Mouse (Mus musculus) heart, postnatal 25 days (tissue): ENCODE measurements at regions not wholly inside any gene's neighbourhood (a gene's known extent, or its start where the extent isn't known, plus 50 kb on each side); places are given as distances from the start of the nearest gene placed in this dataset.
A peak's percentile ranks its signal among the peaks of the same experiment; 100 is the strongest.
"Not testable (repeated sequence)": the region's sequence is repeated elsewhere in the genome, so short reads cannot be mapped to it uniquely, and the experiment has no call there.

ENCODE experiments used
- DNase-seq: peaks from one replicate; pipeline ENCODE4 v3.0.0; 2022; ENCODE audit warnings: low spot score
- intact Hi-C: fragments of 180-260 bp; cut with DNase I; formaldehyde crosslinking; loops from one replicate; pipeline ENCODE4 v1.15.1; 2025

GRCm38 (mm10) chr15:62257955-62258354, 1335.1 kb upstream of the A1bg start:
- peak; percentile 31 for DNase-seq
- intact Hi-C loops, result no loop called here

GRCm38 (mm10) chr15:62257110-62257667, 1334.4 kb upstream of the A1bg start:
- intact Hi-C loops, result no loop called here
- DNase-seq, result no peak

DNA sequence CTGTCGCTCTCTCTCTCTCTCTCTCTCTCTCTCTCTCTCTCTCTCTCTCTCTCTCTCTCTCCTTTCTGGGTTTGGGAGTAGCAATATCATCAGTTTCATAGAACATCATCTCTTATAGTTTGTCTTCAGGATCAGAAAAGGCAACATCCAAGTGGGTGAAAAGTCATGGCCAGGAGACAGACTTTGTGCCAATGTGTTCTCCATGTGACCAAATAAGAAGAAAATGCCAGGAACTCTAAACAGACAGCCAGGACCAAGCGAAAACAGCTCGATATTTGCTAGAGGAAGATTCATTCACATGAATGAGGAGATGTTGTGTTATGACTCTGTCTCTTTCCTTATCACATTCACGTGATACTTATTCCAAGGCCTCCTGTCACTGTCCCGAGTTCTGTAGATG, 1332.8 kb upstream of the A1bg start:
- intact Hi-C loops, result no loop called here
- no peak for DNase-seq

- intact Hi-C loops, result no loop called here
- no peak for DNase-seq
Measured at GRCm38 (mm10) chr15:62253724-62254123, 1330.9 kb upstream of the A1bg start.

GRCm38 (mm10) chr15:62252078-62252833, 1329.4 kb upstream of the A1bg start:
- DNase-seq, intact Hi-C loops: not testable (repeated sequence)

- intact Hi-C loops, result no loop called here
- DNase-seq, result no peak
Measured at GRCm38 (mm10) chr15:62249436-62249835, 1326.6 kb upstream of the A1bg start.

GRCm38 (mm10) chr15:62246561-62247079, 1323.8 kb upstream of the A1bg start:
- DNase-seq, result no peak
- intact Hi-C loops, result no loop called here

- no peak for DNase-seq
- intact Hi-C loops, result no loop called here
Measured at GRCm38 (mm10) chr15:62245237-62245636, 1322.4 kb upstream of the A1bg start.

DNA sequence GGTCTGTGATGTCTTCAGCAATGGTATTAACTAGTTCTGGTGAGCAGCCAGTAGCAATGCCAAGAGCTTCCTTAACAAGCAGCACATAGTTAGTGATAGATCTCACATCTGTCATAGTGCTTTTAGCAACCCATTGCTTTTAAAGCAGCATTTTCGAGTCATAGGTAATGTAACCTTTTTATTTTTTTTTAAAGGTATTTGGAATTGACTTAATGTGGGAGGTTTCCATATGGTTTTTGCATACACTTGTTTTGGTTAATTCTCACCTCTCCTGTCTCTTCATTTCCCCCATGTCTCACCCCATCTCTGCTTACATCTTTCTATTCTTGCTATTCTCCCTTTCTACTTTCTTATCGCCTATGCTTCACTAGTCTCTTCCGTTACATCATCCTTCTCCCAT, 1322.0 kb upstream of the A1bg start:
- no peak for DNase-seq
- intact Hi-C loops, result no loop called here

- no peak for DNase-seq
- intact Hi-C loops, result no loop called here
Measured at GRCm38 (mm10) chr15:62240031-62240430, 1317.2 kb upstream of the A1bg start.

DNA sequence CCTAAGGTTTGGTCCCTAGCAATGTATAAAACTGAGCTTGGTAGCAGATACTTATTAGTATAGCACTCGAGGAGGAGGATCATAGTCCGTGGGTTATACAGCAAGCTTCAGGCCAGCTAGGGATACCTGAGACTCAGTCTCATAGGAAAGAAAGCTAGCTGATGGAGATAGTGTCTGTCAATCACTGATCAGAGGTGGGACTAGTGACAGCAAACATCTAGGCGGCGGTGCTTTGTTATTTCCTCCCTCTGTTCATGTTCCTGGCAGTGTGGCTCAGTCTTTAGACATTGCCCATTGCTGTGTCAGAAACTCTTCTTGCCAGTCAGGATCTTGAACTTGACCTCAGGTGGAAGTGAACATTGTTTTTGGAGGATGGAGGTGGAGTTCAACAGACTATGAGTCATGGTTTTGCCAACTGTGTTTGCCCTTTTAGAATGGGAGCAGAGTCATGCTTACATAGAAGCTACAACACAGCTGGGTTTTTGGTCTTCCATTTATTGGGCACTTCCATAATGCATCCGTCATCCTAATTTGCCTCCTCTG, 1315.8 kb upstream of the A1bg start:
- DNase-seq, result no peak
- intact Hi-C loops, result no loop called here

DNA sequence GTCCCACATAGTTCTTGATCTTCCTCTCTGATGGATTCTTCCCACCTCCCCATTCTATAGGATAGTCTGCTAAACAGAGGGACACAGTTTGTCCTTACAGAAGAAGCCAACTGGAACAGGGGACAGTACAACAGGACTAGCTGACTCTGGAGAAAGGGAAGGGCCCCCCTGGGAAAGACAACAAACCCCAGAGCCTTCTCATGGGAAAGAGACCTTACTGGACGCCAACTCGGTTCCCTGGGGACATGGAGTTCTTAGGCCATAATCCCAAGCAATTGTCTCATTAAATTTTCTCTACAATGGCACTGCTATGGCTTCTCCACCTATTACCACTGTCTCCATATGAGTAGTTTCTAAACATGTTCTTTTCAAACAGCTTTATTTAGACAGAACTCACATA, 1313.2 kb upstream of the A1bg start:
- intact Hi-C loops, result no loop called here
- DNase-seq, result no peak

DNA sequence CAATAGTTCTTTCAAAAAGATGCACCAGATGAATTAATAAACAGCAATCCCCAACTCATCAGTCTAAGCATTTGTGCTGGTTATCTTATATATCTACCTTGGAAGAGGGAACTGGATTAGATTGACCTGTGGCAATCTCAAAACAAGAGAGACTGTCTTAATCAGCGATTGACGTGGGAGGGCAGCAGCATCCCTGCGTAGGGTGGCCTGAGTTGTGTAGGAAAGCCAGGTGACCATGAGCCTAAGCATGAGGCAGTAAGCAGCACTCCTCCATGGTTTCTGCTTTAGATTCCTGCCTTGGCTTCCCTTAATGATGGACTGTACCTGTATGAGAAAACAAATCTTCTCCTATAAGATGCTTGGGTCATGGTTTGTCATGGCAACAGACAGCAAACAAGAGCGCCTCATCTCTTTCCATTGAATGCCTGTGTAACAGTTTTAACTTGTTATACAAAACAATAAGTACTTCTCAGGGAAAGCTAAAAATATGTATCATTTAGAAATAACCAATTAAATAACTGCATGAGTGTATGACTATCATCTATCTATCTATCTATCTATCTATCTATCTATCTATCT, 1311.5 kb upstream of the A1bg start:
- intact Hi-C loops, result loop anchor here (5.0 kb wide), 1 partner anchor 62 kb away; no protein-coding TSS in a partner anchor

GRCm38 (mm10) chr15:62233154-62233553, 1310.3 kb upstream of the A1bg start:
- no peak for DNase-seq
- intact Hi-C loops, result loop anchor here (5.0 kb wide), 1 partner anchor 61 kb away; no protein-coding TSS in a partner anchor

More for the DNA sequence above, 1311.5 kb upstream of the A1bg start:
- DNase-seq, result no peak

DNA sequence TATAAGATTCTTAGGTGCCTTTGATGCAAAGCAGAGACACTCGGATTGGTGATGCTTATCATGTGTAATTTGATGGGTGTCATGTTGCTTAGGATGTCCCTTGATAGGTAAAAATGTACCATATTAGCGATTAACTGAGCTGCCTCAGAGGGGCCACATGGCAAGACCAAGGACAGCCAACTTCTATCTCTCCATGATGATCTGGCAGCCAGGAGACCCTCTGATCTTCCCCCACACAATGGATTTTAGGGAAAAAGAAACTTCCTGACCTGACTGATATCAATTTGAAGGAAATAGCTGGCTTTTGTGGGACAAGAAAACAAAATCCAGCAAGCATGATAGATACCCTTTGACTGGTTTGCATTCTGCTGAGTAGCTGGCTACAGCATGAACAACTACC, 1308.9 kb upstream of the A1bg start:
- intact Hi-C loops, result loop anchor here (5.0 kb wide), 1 partner anchor 59 kb away; no protein-coding TSS in a partner anchor

DNA sequence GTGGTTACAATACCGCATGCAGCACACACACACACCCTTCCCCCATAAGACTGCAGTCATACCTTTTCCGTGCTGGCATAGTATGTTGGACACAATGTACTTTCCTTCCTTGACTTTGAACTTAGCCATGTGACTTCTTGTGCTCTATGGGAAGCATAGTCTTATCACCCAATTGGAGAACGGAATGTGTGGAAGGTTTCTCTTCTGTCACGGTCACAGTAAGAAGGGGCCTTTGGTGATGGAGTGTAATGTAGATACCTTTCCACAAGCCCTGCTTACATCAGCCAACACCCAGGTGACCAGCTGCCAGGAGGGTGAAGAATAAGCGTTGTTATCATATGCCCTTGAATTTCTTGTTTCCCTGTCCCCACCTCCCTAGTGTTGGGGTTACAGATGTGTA, 1308.0 kb upstream of the A1bg start:
- intact Hi-C loops, result loop anchor here (5.0 kb wide), 1 partner anchor 58 kb away; no protein-coding TSS in a partner anchor
- no peak for DNase-seq

More for the DNA sequence above, 1308.9 kb upstream of the A1bg start:
- DNase-seq, result no peak

DNA sequence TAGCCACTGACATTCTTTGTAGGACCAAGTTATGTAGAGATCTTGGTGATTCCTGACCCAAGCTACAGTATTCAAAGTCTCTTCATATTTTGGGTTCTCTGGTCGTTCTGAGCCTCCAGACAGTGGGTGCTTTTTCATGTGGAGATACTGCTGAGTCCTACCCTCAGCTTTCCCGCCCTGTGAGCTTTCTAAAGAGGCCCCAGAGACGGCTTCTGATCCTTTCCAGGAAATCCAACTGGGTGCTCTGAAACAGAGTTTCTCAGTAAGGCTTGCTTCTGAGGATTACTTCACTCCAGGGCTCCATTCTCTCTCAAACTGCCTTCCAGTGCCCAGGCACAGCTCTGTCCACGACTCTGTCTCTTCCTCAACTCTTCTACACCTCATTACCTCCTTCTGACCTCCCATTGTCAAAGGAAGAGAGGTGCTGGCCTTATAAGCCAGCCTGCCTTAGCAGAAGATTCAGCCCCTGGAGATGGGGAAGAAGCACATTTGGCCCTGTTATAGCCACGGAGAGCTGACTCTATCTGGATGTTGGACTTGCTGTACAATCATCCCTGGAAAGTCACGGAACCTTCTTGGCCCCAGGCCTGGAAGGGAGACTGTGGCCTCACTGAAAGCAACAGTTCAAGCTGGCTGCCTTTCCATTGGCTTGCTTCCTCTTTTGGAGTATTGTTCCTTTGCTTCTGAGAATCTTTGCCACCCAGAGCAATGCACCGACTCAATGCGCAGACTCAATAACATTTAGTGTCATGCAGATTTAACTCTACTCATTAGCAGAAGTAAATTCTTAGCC, 1306.9 kb upstream of the A1bg start:
- DNase-seq, result peak; percentile 24
- intact Hi-C loops, result loop anchor here (5.0 kb wide), 1 partner anchor 57 kb away; no protein-coding TSS in a partner anchor

GRCm38 (mm10) chr15:62229023-62229422, 1306.2 kb upstream of the A1bg start:
- intact Hi-C loops, result no loop called here
- DNase-seq, result no peak

DNA sequence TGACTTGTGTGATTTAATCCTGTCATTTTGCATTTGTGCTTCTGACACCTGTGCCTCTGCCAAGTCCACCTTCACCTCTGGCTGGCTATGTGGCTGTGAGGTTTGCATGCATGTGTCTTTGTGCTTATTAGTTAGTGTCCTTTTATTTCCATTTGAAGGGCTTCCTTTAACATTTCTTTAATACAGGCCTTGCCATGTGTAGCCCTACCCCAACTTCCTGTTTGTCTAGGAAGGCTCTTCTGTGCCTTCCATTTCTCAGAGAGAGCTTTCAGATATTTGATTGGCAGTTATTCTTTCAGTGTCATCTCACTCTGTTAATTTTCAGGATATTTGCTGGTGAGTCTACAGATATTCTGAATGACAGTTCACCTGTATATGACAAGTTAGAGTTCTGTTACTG, 1302.0 kb upstream of the A1bg start:
- DNase-seq, result no peak
- intact Hi-C loops, result no loop called here

GRCm38 (mm10) chr15:62224191-62224590, 1301.4 kb upstream of the A1bg start:
- intact Hi-C loops, result no loop called here
- DNase-seq, result no peak
